Mouse (Mus musculus): ENCODE data around the gene Fcer1a. TPM values are rescaled to one million over a fixed set of nuclear protein-coding genes. Genes with fewer than 3 reads are reported as not detected.

Fcer1a gene
- polyA plus RNA-seq, 1 experiment from 2014 or later: not detected

Other genes starting within 250 kb of the Fcer1a start
- not detected in 2 replicates for gene Olfr1408, start 89.8 kb downstream of the Fcer1a start, polyA plus RNA-seq (2016; fragmentation: Nextera tagmentation; extraction: Ambion mirVana)
- 0.05 TPM in 1 of 2 replicates, not detected in the other for gene Olfr1406, start 36.6 kb downstream of the Fcer1a start, polyA plus RNA-seq (2016; fragmentation: Nextera tagmentation; extraction: Ambion mirVana)
- not detected in 2 replicates for gene Olfr218, start 29.4 kb downstream of the Fcer1a start, polyA plus RNA-seq (2016; fragmentation: Nextera tagmentation; extraction: Ambion mirVana)
- not detected in 2 replicates for gene Olfr1404, start 14.8 kb downstream of the Fcer1a start, polyA plus RNA-seq (2016; fragmentation: Nextera tagmentation; extraction: Ambion mirVana)
- gene Olfr418, start 38.8 kb upstream of the Fcer1a start, polyA plus RNA-seq (2016; fragmentation: Nextera tagmentation; extraction: Ambion mirVana): not detected in 2 replicates
- not detected in 2 replicates for gene Mptx2, start 50.6 kb upstream of the Fcer1a start, polyA plus RNA-seq (2016; fragmentation: Nextera tagmentation; extraction: Ambion mirVana)
- 1.8 and 3.1 TPM in 2 replicates for gene Ackr1, start 106.5 kb upstream of the Fcer1a start, polyA plus RNA-seq (2016; fragmentation: Nextera tagmentation; extraction: Ambion mirVana)
- gene Aim2, start 123.7 kb upstream of the Fcer1a start, polyA plus RNA-seq (2016; fragmentation: Nextera tagmentation; extraction: Ambion mirVana): 2.4 and 4.0 TPM in 2 replicates
- gene Cadm3, start 140.5 kb upstream of the Fcer1a start, polyA plus RNA-seq (2016; fragmentation: Nextera tagmentation; extraction: Ambion mirVana): 3.3 and 5.2 TPM in 2 replicates